Mouse (Mus musculus): Measurements from ENCODE around the gene Fam69b.

GRCm38 (mm10) chr2:26585713-26586112, 42.5 kb upstream of the Fam69b start:
- TF ChIP-seq CTCF (IDR thresholded peaks at IDR 0.05; ENCODE audit: low read depth, low read length) (no peak), POLR2A (IDR thresholded peaks at IDR 0.05; ENCODE audit: insufficient read depth, low read length) (no peak), EP300 (IDR thresholded peaks at IDR 0.05; ENCODE audit: insufficient read depth, low read depth, low read length) (no peak)
